Mouse (Mus musculus) bone marrow macrophage, adult 2 months (primary cell): ENCODE results near the gene Rab11b. TPM values are rescaled to one million over a fixed set of nuclear protein-coding genes. Genes with fewer than 3 reads are reported as not detected.

ENCODE experiments used
- H3K27ac ChIP-seq: 2 replicates; pipeline ENCODE4 v1.5.1; 2012; ENCODE audit warnings: low read depth, low read length; ENCODE audit not compliant: insufficient read depth
- H3K4me1 ChIP-seq: 2 replicates; pipeline ENCODE4 v1.6.1; 2012; ENCODE audit warnings: low read length; ENCODE audit not compliant: control insufficient read depth, insufficient read depth
- H3K4me3 ChIP-seq: 2 replicates; pipeline ENCODE4 v1.5.1; 2012; ENCODE audit warnings: mild to moderate bottlenecking, low read length, moderate library complexity; ENCODE audit not compliant: insufficient read depth
- CTCF ChIP-seq: IDR thresholded peaks from 2 replicates; pipeline ENCODE4 v1.5.1; 2012; ENCODE audit warnings: low read depth, mild to moderate bottlenecking, low read length, moderate library complexity
- POLR2A ChIP-seq: IDR thresholded peaks from 2 replicates; pipeline ENCODE4 v1.6.1; 2012; ENCODE audit warnings: mild to moderate bottlenecking, low read depth, low read length, borderline replicate concordance
- polyA plus RNA-seq: library from polyadenylated mRNA; stranded (reverse); fragments of >200 nt; gene quantifications from 2 replicates; pipeline ENCODE4 v1.2.4, GENCODE M21; 2012; ENCODE audit not compliant: missing spikeins, insufficient read depth, insufficient read length

The Rab11b gene
- polyA plus RNA-seq, 1 experiment: 128 TPM

GRCm38 (mm10) chr17:33718944-33719725 is 41.2 kb downstream of the Rab11b start:
- Histone ChIP-seq H3K4me1 (peaks cover 6% of the 10 kb centered on the region), H3K27ac (no peak overlapping the region), H3K4me3 (no peak overlapping the region)
- TF ChIP-seq CTCF (no peak), POLR2A (no peak)

GRCm38 (mm10) chr17:33718384-33718881 is 41.9 kb downstream of the Rab11b start, which contains the start of gene March2:
March2 (minus strand) TSS chr17:33718670.
- no peak within 1 kb of the TSS for H3K27ac ChIP-seq
- TF ChIP-seq POLR2A (no peak; the same call in 1 of the 2 replicates), CTCF (no peak)
- H3K4me1 ChIP-seq: peaks cover 6% of the 10 kb centered on the region
- H3K4me3 ChIP-seq: peak within 1 kb of the TSS; percentile 83

- no peak overlapping the region for H3K27ac ChIP-seq
- peaks cover 6% of the 10 kb centered on the region for H3K4me1 ChIP-seq
- no peak for TF ChIP-seq CTCF
- peak overlapping the region; percentile 83 for H3K4me3 ChIP-seq
Observed at GRCm38 (mm10) chr17:33717982-33718381, 42.3 kb downstream of the Rab11b start.

GRCm38 (mm10) chr17:33717246-33717645 is 43.1 kb downstream of the Rab11b start:
- H3K4me3 ChIP-seq: no peak overlapping the region
- H3K27ac ChIP-seq: no peak overlapping the region
- TF ChIP-seq POLR2A (no peak), CTCF (no peak)
- peaks cover 6% of the 10 kb centered on the region for H3K4me1 ChIP-seq

GRCm38 (mm10) chr17:33714779-33715178 is 45.6 kb downstream of the Rab11b start:
- no peak overlapping the region for H3K4me3 ChIP-seq
- peaks cover 10% of the 10 kb centered on the region for H3K4me1 ChIP-seq
- TF ChIP-seq POLR2A (no peak), CTCF (no peak)
- no peak overlapping the region for H3K27ac ChIP-seq

GRCm38 (mm10) chr17:33713271-33713670 is 47.1 kb downstream of the Rab11b start:
- no peak for TF ChIP-seq CTCF
- no peak for TF ChIP-seq POLR2A
- Histone ChIP-seq H3K27ac (no peak overlapping the region), H3K4me3 (no peak overlapping the region), H3K4me1 (peaks cover 10% of the 10 kb centered on the region)

- peaks cover 4% of the 10 kb centered on the region; the same call in 1 of the 2 replicates for H3K4me1 ChIP-seq
- TF ChIP-seq CTCF: no peak
- no peak for TF ChIP-seq POLR2A
- no peak overlapping the region for H3K27ac ChIP-seq
- H3K4me3 ChIP-seq: no peak overlapping the region
Observed at GRCm38 (mm10) chr17:33709834-33710233, 50.5 kb downstream of the Rab11b start.

- no peak for TF ChIP-seq POLR2A
- TF ChIP-seq CTCF: no peak
- Histone ChIP-seq H3K4me3 (no peak overlapping the region), H3K27ac (no peak overlapping the region), H3K4me1 (peaks cover 7% of the 10 kb centered on the region)
Observed at GRCm38 (mm10) chr17:33703091-33703490, 57.2 kb downstream of the Rab11b start.

GRCm38 (mm10) chr17:33702178-33702577 is 58.2 kb downstream of the Rab11b start:
- TF ChIP-seq POLR2A (no peak), CTCF (no peak)
- no peak overlapping the region for H3K27ac ChIP-seq
- H3K4me3 ChIP-seq: no peak overlapping the region
- H3K4me1 ChIP-seq: peaks cover 7% of the 10 kb centered on the region

GRCm38 (mm10) chr17:33695471-33695870 is 64.9 kb downstream of the Rab11b start:
- no peak overlapping the region for H3K27ac ChIP-seq
- TF ChIP-seq CTCF (no peak), POLR2A (no peak)
- no peaks in the 10 kb centered on the region for H3K4me1 ChIP-seq
- H3K4me3 ChIP-seq: no peak overlapping the region

Other genes with a start within 250 kb of the Rab11b start
- 46.6 and 53.4 TPM in 2 replicates for gene Adamts10, start 236.3 kb downstream of the Rab11b start, polyA plus RNA-seq
- gene Myo1f, start 204.8 kb downstream of the Rab11b start, polyA plus RNA-seq: 393 and 491 TPM in 2 replicates
- gene Zfp414, start 131.4 kb downstream of the Rab11b start, polyA plus RNA-seq: 52.9 and 55.6 TPM in 2 replicates
- gene Pram1, start 122.5 kb downstream of the Rab11b start, polyA plus RNA-seq: 5.3 TPM in 1 of 2 replicates, not detected in the other
- 320 and 384 TPM in 2 replicates for gene Hnrnpm, start 73.7 kb downstream of the Rab11b start, polyA plus RNA-seq
- 61.3 and 62.9 TPM in 2 replicates for gene March2, start 41.9 kb downstream of the Rab11b start, polyA plus RNA-seq
- 8.4 and 11.0 TPM in 2 replicates for gene Angptl4, start 21.3 kb upstream of the Rab11b start, polyA plus RNA-seq
- 27.5 and 33.3 TPM in 2 replicates for gene Kank3, start 50.0 kb upstream of the Rab11b start, polyA plus RNA-seq
- gene Rps28, start 64.0 kb upstream of the Rab11b start, polyA plus RNA-seq: 1,369 and 1,530 TPM in 2 replicates
- 197 and 199 TPM in 2 replicates for gene Ndufa7, start 64.0 kb upstream of the Rab11b start, polyA plus RNA-seq
- gene Cd320, start 82.6 kb upstream of the Rab11b start, polyA plus RNA-seq: 4.4 TPM in 2 replicates
- not detected in 2 replicates for gene Gm7029, start 113.3 kb upstream of the Rab11b start, polyA plus RNA-seq
- gene Kifc1, start 130.1 kb upstream of the Rab11b start, polyA plus RNA-seq: 35.5 and 36.3 TPM in 2 replicates
- 3.5 and 6.4 TPM in 2 replicates for gene Platr17, start 144.6 kb upstream of the Rab11b start, polyA plus RNA-seq
- gene Daxx, start 148.9 kb upstream of the Rab11b start, polyA plus RNA-seq: 58.1 and 69.3 TPM in 2 replicates
- 389 and 454 TPM in 2 replicates for gene Tapbp, start 155.4 kb upstream of the Rab11b start, polyA plus RNA-seq
- gene Zbtb22, start 155.4 kb upstream of the Rab11b start, polyA plus RNA-seq: 21.8 and 24.0 TPM in 2 replicates
- gene Rgl2, start 169.0 kb upstream of the Rab11b start, polyA plus RNA-seq: 209 and 216 TPM in 2 replicates
- 54.1 and 54.9 TPM in 2 replicates for gene Pfdn6, start 179.8 kb upstream of the Rab11b start, polyA plus RNA-seq
- 10.1 and 10.2 TPM in 2 replicates for gene Wdr46, start 180.1 kb upstream of the Rab11b start, polyA plus RNA-seq
- gene B3galt4, start 191.0 kb upstream of the Rab11b start, polyA plus RNA-seq: 8.3 and 8.7 TPM in 2 replicates
- gene Vps52, start 195.3 kb upstream of the Rab11b start, polyA plus RNA-seq: 41.3 and 49.7 TPM in 2 replicates
- 1,144 and 1,230 TPM in 2 replicates for gene Rps18, start 195.5 kb upstream of the Rab11b start, polyA plus RNA-seq
- 2,635 and 2,812 TPM in 2 replicates for gene H2-K1, start 239.8 kb upstream of the Rab11b start, polyA plus RNA-seq